Mouse (Mus musculus) bone marrow, adult 2 months (tissue): ENCODE results near the gene Gm28036.

Experiments used
- CTCF ChIP-seq: fragments of 200-500 bp; IDR thresholded peaks from 2 replicates; pipeline ENCODE4 v1.5.1; 2011; ENCODE audit warnings: low read length, control low read depth; ENCODE audit not compliant: control insufficient read depth, insufficient read depth
- POLR2A ChIP-seq: fragments of 200-500 bp; IDR thresholded peaks from 2 replicates; pipeline ENCODE4 v1.6.1; 2011; ENCODE audit warnings: low read depth, mild to moderate bottlenecking, control low read depth, low read length, borderline replicate concordance; ENCODE audit not compliant: control insufficient read depth

- TF ChIP-seq CTCF (no peak), POLR2A (no peak)
Observed at GRCm38 (mm10) chr2:156052816-156053215, 74.1 kb downstream of the Gm28036 start, which contains the start of gene Fer1l4.
